ENCODE assay signal across 24 mouse cellular contexts in genomic region chr16:37795651-37796150, GRCm38 (mm10). TPM values are rescaled to one million over a fixed set of nuclear protein-coding genes. Genes with fewer than 3 reads are reported as not detected.
DNase-seq lines count a peak whose midpoint lies in the region; ATAC-seq and TF ChIP-seq lines count a peak whose summit lies in the region.
"Had no signal": no experiment of that assay in that cellular context is flagged by ENCODE, and none has a peak within 500 bp of the region (broad histone marks: within the 10 kb centered on the region; RNA-seq: fewer than 3 reads in every experiment).

No protein-coding gene starts in this region.

- H3K36me3 ChIP-seq in heart, embryonic 10.5 days = peaks cover 38% of the 10 kb centered on the region
- H3K36me3 ChIP-seq in heart, embryonic 15.5 days = peaks cover 6% of the 10 kb centered on the region
- H3K36me3 ChIP-seq in heart, adult 2 months (ENCODE audit: control insufficient read depth, insufficient read depth, low read length) = peaks cover 3% of the 10 kb centered on the region; the same call in 1 of the 2 replicates
- H3K36me3 ChIP-seq in CH12.LX (replicated peaks in 1 of 2; ENCODE audit: control insufficient read depth in 1 of 2, insufficient read depth in 1 of 2, low read length in 1 of 2) = no peaks in the 10 kb centered on the region
- H3K36me3 ChIP-seq: forebrain, embryonic 15.5 days had no signal

- peak; percentile 62 for DNase-seq in heart, embryonic 10.5 days (ENCODE audit: low spot score)
- DNase-seq in heart, adult 18-20 months = no peak
- no peak for DNase-seq in heart, adult 2 months
- DNase-seq in CH12.LX (ENCODE audit: extremely low read depth) = no peak
- no peak for DNase-seq in frontal cortex, postnatal 10 days (ENCODE audit: low spot score in 2 of 2)
- DNase-seq in adrenal gland, postnatal 10 days = no peak
- DNase-seq: adrenal gland, adult 8-10 months; adrenal gland, postnatal 36 days; cerebellum, adult 18-20 months; cerebellum, adult 9-10 months; cerebellum, postnatal 14 days; gastrocnemius, postnatal 10 days; gastrocnemius, postnatal 36 days; heart, postnatal 14 days; kidney, adult 18-20 months; kidney, adult 9 months had no signal

- no peak overlapping the region for H3K4me3 ChIP-seq in heart, embryonic 10.5 days
- H3K4me3 ChIP-seq in heart, embryonic 15.5 days = no peak overlapping the region
- H3K4me3 ChIP-seq in heart, adult 2 months = no peak overlapping the region
- no peak overlapping the region for H3K4me3 ChIP-seq in CH12.LX (replicated peaks in 1 of 3; ENCODE audit: low read depth in 2 of 3, low read length in 2 of 3, poor library complexity in 1 of 3)
- H3K4me3 ChIP-seq: forebrain, embryonic 15.5 days; hindbrain, embryonic 10.5 days; hindbrain, embryonic 13.5 days had no signal

- in situ Hi-C loops in CH12.LX (cut with MboI; ENCODE audit: low pct_ligation_motif_present, low pct_unique_long_range_greater_than_20kb, low sequenced_read_pairs) = no loop called here

- intact Hi-C loops in heart, adult 2 months (cut with DNase I) = no loop called here

- no peak for TF ChIP-seq RAD21 in CH12.LX (IDR thresholded peaks at IDR 0.05; ENCODE audit: low read depth, low read length)

- 70% methylated on average over 10 of the region's 10 CpGs for WGBS in heart, embryonic 10.5 days
- 66% methylated on average over 10 of the region's 10 CpGs for WGBS in heart, embryonic 15.5 days
- 76% methylated on average over 10 of the region's 10 CpGs for WGBS in heart, adult 2 months

- no peak for TF ChIP-seq POLR2A in heart, adult 2 months (IDR thresholded peaks at IDR 0.05; ENCODE audit: insufficient read depth, low read depth, low read length)
- TF ChIP-seq POLR2A in CH12.LX (IDR thresholded peaks at IDR 0.05; ENCODE audit: low read depth, low read length) = no peak

- no peak overlapping the region for H3K4me2 ChIP-seq in heart, embryonic 15.5 days
- no peak overlapping the region for H3K4me2 ChIP-seq in CH12.LX (ENCODE audit: insufficient read depth, low read depth, poor library complexity, severe bottlenecking)
- H3K4me2 ChIP-seq: forebrain, embryonic 15.5 days; hindbrain, embryonic 13.5 days had no signal

- ATAC-seq in heart, embryonic 15.5 days (replicated peaks; ENCODE audit: insufficient number of reproducible peaks, insufficient read depth, low FRiP score, low read depth) = 0 out of 2 replicates have a peak, but pooled peaks have one; percentile 7
- ATAC-seq in granulocyte monocyte progenitor cell, adult 5-6 weeks (replicated peaks; ENCODE audit: poor library complexity, severe bottlenecking) = peak; percentile 58
- ATAC-seq: activated CD4-positive, CD25-positive, alpha-beta regulatory T cell, adult 4 months; CD4-positive, CD25-positive, alpha-beta regulatory T cell, adult 4 months; forebrain, embryonic 15.5 days; hindbrain, embryonic 16.5 days had no signal

- H3K27me3 ChIP-seq in heart, embryonic 10.5 days (ENCODE audit: insufficient read depth, poor library complexity, severe bottlenecking) = no peaks in the 10 kb centered on the region
- H3K27me3 ChIP-seq in heart, embryonic 15.5 days = no peaks in the 10 kb centered on the region
- H3K27me3 ChIP-seq in heart, adult 2 months (ENCODE audit: control insufficient read depth, insufficient read depth, low read length) = no peaks in the 10 kb centered on the region
- no peaks in the 10 kb centered on the region for H3K27me3 ChIP-seq in CH12.LX (replicated peaks)
- H3K27me3 ChIP-seq: forebrain, embryonic 15.5 days; hindbrain, embryonic 13.5 days had no signal

- no peaks in the 10 kb centered on the region for H3K79me2 ChIP-seq in heart, adult 2 months (replicated peaks; ENCODE audit: control insufficient read depth, insufficient read depth, low read length)
- H3K79me2 ChIP-seq in CH12.LX (replicated peaks; ENCODE audit: control insufficient read depth, extremely low read depth, insufficient read depth, poor library complexity, severe bottlenecking) = no peaks in the 10 kb centered on the region

- H3K27ac ChIP-seq in heart, embryonic 10.5 days = no peak overlapping the region
- no peak overlapping the region for H3K27ac ChIP-seq in heart, embryonic 15.5 days
- no peak overlapping the region; the same call in 1 of the 2 replicates for H3K27ac ChIP-seq in heart, adult 2 months
- no peak overlapping the region for H3K27ac ChIP-seq in CH12.LX (ENCODE audit: insufficient read depth, low read depth)
- H3K27ac ChIP-seq: forebrain, embryonic 15.5 days; hindbrain, embryonic 10.5 days; hindbrain, embryonic 13.5 days had no signal

- H3K4me1 ChIP-seq in heart, embryonic 10.5 days = peaks cover 32% of the 10 kb centered on the region
- H3K4me1 ChIP-seq in heart, embryonic 15.5 days (replicated peaks) = peaks cover 41% of the 10 kb centered on the region
- peaks cover 5% of the 10 kb centered on the region for H3K4me1 ChIP-seq in heart, adult 2 months (ENCODE audit: control insufficient read depth, insufficient read depth, low read length)
- peaks cover 2 to 3% of the 10 kb centered on the region in 2 experiments; a peak in 3 of 4 replicates for H3K4me1 ChIP-seq in CH12.LX (ENCODE audit: control insufficient read depth in 1 of 2, insufficient read depth in 2 of 2)

- TF ChIP-seq EP300 in heart, adult 2 months (IDR thresholded peaks at IDR 0.05; ENCODE audit: insufficient read depth, low read depth, low read length) = no peak
- no peak for TF ChIP-seq EP300 in CH12.LX (IDR thresholded peaks at IDR 0.05; ENCODE audit: low read length)

- H3K9ac ChIP-seq in heart, embryonic 15.5 days = no peak overlapping the region
- no peak overlapping the region for H3K9ac ChIP-seq in heart, adult 2 months (ENCODE audit: low read depth, low read length)
- H3K9ac ChIP-seq in CH12.LX (ENCODE audit: insufficient read depth, low read depth) = no peak overlapping the region
- H3K9ac ChIP-seq: forebrain, embryonic 15.5 days; hindbrain, embryonic 13.5 days had no signal

- no peaks in the 10 kb centered on the region for H3K9me3 ChIP-seq in heart, embryonic 10.5 days
- no peaks in the 10 kb centered on the region for H3K9me3 ChIP-seq in heart, embryonic 15.5 days (replicated peaks)
- H3K9me3 ChIP-seq in CH12.LX (replicated peaks; ENCODE audit: low read length) = peaks cover 2% of the 10 kb centered on the region
- H3K9me3 ChIP-seq: forebrain, embryonic 15.5 days; hindbrain, embryonic 10.5 days; hindbrain, embryonic 13.5 days had no signal

- no peak for TF ChIP-seq CTCF in heart, adult 2 months (IDR thresholded peaks at IDR 0.05)
- TF ChIP-seq CTCF in CH12.LX (conservative IDR thresholded peaks at IDR 0.05 in 1 of 2, IDR thresholded peaks at IDR 0.05 in 1 of 2; ENCODE audit: low read depth in 2 of 2, low read length in 2 of 2) = no peak

- dilution Hi-C loops in CH12.LX (cut with MboI; ENCODE audit: extremely low pct_ligation_motif_present, extremely low pct_unique_long_range_greater_than_20kb, low sequenced_read_pairs) = no loop called here

TF ChIP-seq in CH12.LX, 34 proteins besides CTCF, POLR2A, EP300 and RAD21:
- TF ChIP-seq BHLHE40 (IDR thresholded peaks at IDR 0.05; ENCODE audit: low read depth, low read length) (peak; percentile 45; the same call in 1 of the 2 replicates), TBP (conservative IDR thresholded peaks at IDR 0.05; ENCODE audit: low read depth, low read length) (no peak), ZNF384 (IDR thresholded peaks at IDR 0.05; ENCODE audit: low read depth, low read length) (no peak), CHD1 (IDR thresholded peaks at IDR 0.05; ENCODE audit: low read depth, low read length) (no peak), KAT2A (IDR thresholded peaks at IDR 0.05; ENCODE audit: insufficient replicate concordance, low read length) (no peak), USF2 (conservative IDR thresholded peaks at IDR 0.05; ENCODE audit: low read depth, low read length) (no peak), ETS1 (conservative IDR thresholded peaks at IDR 0.05; ENCODE audit: low read depth, low read length) (no peak), MAX (IDR thresholded peaks at IDR 0.05; ENCODE audit: low read length) (no peak)

RNA-seq across cellular contexts. Expression of gene Fstl1, which starts 19.0 kb away (rescaled TPM):
- polyA plus RNA-seq in heart, embryonic 10.5 days (2016; fragmentation: Nextera tagmentation; extraction: Ambion mirVana) = 312 and 372 TPM in 2 replicates
- total RNA-seq in heart, adult 18-20 months (2021) = 10 to 100 TPM; 41.3 to 41.9 TPM
- polyA plus RNA-seq in heart, embryonic 15.5 days (2015; fragmentation: Nextera tagmentation; extraction: Ambion mirVana) = 468 and 518 TPM in 2 replicates
- total RNA-seq in heart, adult 2 months (2021) = 10 to 100 TPM; 43.6 to 57.6 TPM
- 39.7 and 68.4 TPM in 2 replicates for polyA plus RNA-seq in heart, adult 2 months (2012; rRNA removed)
- total RNA-seq in CH12.LX (2012; rRNA removed) = 0.29 and 0.34 TPM in 2 replicates
- total RNA-seq in CH12.LX (2014; rRNA removed) = 0.59 and 1.2 TPM in 2 replicates
- polyA plus RNA-seq in CH12.LX (2012; ENCODE audit: insufficient read length, low read depth) = 0.80 and 0.87 TPM in 2 replicates
- total RNA-seq in granulocyte monocyte progenitor cell, adult 5-6 weeks (2014; fragmentation: Nextera tagmentation) = 2.7 TPM in 1 of 2 replicates, not detected in the other
- 0.56 TPM in 1 of 2 replicates, not detected in the other for total RNA-seq in granulocyte monocyte progenitor cell, adult 5-6 weeks (2017)
- 100 to 1,000 TPM; 215 to 264 TPM for total RNA-seq in adrenal gland, postnatal 10 days (2021)

Comparison
In these comparisons a context has a peak if more than half of its experiments do, and no peak if none do; other contexts are left out.
1. RNA of gene Fstl1, which starts 19.0 kb away (total RNA-seq): 215 to 264 TPM in adrenal gland, postnatal 10 days, 43.6 to 57.6 TPM in heart, adult 2 months and 41.3 to 41.9 TPM in heart, adult 18-20 months; 0.29 to 1.2 TPM in CH12.LX and 0.56 to 2.7 TPM in granulocyte monocyte progenitor cell, adult 5-6 weeks; every median in the first group is over 10 times any median in the second.